Mouse (Mus musculus): ENCODE results near the gene Prpf18.
"Not testable (repeated sequence)": the region's sequence is repeated elsewhere in the genome, so short reads cannot be mapped to it uniquely, and the experiment has no call there.

Gene Prpf18

GRCm38 (mm10) chr2:4651500-4652285 lies at the start of gene Prpf18:
Gene Prpf18, minus strand, starts transcription at chr2:4652113.
- DNase-seq (ENCODE audit: low read depth, low spot score): peak; percentile 83

GRCm38 (mm10) chr2:4679886-4680285 lies 28.0 kb upstream of the Prpf18 start:
- DNase-seq (ENCODE audit: low read depth, low spot score): no peak

- DNase-seq (ENCODE audit: low read depth, low spot score): no peak
Observed at GRCm38 (mm10) chr2:4671636-4672035, 19.7 kb upstream of the Prpf18 start.

- peak; percentile 79 for DNase-seq (ENCODE audit: low read depth, low spot score)
Observed at GRCm38 (mm10) chr2:4669701-4670100, 17.8 kb upstream of the Prpf18 start.

GRCm38 (mm10) chr2:4668626-4669025 lies 16.7 kb upstream of the Prpf18 start:
- no peak for DNase-seq (ENCODE audit: low read depth, low spot score)

GRCm38 (mm10) chr2:4660677-4661076 lies 8.8 kb upstream of the Prpf18 start:
- DNase-seq (ENCODE audit: low read depth, low spot score): peak; percentile 45

- no peak for DNase-seq (ENCODE audit: low read depth, low spot score)
Observed at GRCm38 (mm10) chr2:4649646-4650045, 2.3 kb downstream of the Prpf18 start.

GRCm38 (mm10) chr2:4648094-4648493 lies 3.8 kb downstream of the Prpf18 start:
- no peak for DNase-seq (ENCODE audit: low read depth, low spot score)

GRCm38 (mm10) chr2:4645066-4645465 lies 6.8 kb downstream of the Prpf18 start:
- no peak for DNase-seq (ENCODE audit: low read depth, low spot score)

GRCm38 (mm10) chr2:4638189-4638588 lies 13.7 kb downstream of the Prpf18 start:
- no peak for DNase-seq (ENCODE audit: low read depth, low spot score)

- DNase-seq (ENCODE audit: low read depth, low spot score): no peak
Observed at GRCm38 (mm10) chr2:4636656-4637055, 15.3 kb downstream of the Prpf18 start.

GRCm38 (mm10) chr2:4635804-4636203 lies 16.1 kb downstream of the Prpf18 start:
- peak; percentile 37 for DNase-seq (ENCODE audit: low read depth, low spot score)

GRCm38 (mm10) chr2:4630197-4630835 lies 21.6 kb downstream of the Prpf18 start:
- DNase-seq (ENCODE audit: low read depth, low spot score): no peak

- no peak for DNase-seq (ENCODE audit: low read depth, low spot score)
Observed at GRCm38 (mm10) chr2:4629470-4629869, 22.4 kb downstream of the Prpf18 start.

- no peak for DNase-seq (ENCODE audit: low read depth, low spot score)
Observed at GRCm38 (mm10) chr2:4628920-4629319, 23.0 kb downstream of the Prpf18 start.

- DNase-seq (ENCODE audit: low read depth, low spot score): no peak
Observed at GRCm38 (mm10) chr2:4626911-4627310, 25.0 kb downstream of the Prpf18 start.

- no peak for DNase-seq (ENCODE audit: low read depth, low spot score)
Observed at GRCm38 (mm10) chr2:4621471-4621985, 30.4 kb downstream of the Prpf18 start.

- no peak for DNase-seq (ENCODE audit: low read depth, low spot score)
Observed at GRCm38 (mm10) chr2:4620640-4621401, 31.1 kb downstream of the Prpf18 start.

GRCm38 (mm10) chr2:4619893-4620593 lies 31.9 kb downstream of the Prpf18 start:
- DNase-seq (ENCODE audit: low read depth, low spot score): no peak

- not testable (repeated sequence) for DNase-seq (ENCODE audit: low read depth, low spot score)
Observed at GRCm38 (mm10) chr2:4619126-4619525, 32.8 kb downstream of the Prpf18 start.

- DNase-seq (ENCODE audit: low read depth, low spot score): no peak
Observed at GRCm38 (mm10) chr2:4616995-4617394, 34.9 kb downstream of the Prpf18 start.

All from 3T3-L1 (cell line).